Mouse (Mus musculus): ENCODE measurements around the gene Uso1.

Uso1 gene

DNA sequence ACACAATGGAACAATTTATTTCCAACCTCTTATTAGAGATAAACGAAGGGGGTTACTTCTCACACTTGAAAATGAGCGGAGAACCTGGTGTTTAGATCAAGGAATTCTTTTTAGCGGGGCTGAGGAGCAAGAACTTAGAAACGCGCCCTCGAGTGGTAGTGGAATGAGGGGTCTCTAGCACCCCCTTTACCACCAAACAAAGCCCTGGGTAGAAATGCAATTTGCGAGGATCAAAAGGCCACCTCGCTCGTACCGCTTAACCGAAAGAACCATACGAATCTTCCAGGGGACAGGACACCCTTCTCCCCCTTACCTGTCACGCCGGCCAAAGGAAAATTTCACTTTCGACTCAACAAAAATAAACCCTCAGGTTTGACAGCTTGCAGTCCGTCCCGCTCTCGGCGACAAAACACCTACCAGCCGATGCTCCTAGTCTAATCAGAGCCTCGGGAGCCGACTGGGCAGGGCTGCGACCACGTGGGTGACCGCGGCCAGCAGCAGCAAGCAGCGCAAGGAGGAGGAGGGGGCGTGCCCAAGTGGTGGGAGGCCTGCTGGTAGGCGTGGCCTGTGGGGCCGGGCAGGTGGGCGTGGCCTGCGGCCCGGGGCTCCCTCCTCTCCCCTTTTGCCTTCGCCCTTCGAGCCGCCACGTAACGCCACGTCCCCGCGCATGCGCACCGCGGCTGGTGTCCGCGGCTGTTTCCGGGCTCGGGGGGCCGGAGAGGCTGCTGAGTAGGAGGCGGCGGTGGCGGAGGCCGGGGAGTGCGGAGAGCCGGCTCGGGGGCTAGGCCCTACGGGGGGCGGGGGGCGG lies at the start of gene Uso1:
Gene Uso1 (plus strand): TSS at position 700 of the 808 bp plus-strand sequence.
- peak; percentile 100 for DNase-seq

DNA sequence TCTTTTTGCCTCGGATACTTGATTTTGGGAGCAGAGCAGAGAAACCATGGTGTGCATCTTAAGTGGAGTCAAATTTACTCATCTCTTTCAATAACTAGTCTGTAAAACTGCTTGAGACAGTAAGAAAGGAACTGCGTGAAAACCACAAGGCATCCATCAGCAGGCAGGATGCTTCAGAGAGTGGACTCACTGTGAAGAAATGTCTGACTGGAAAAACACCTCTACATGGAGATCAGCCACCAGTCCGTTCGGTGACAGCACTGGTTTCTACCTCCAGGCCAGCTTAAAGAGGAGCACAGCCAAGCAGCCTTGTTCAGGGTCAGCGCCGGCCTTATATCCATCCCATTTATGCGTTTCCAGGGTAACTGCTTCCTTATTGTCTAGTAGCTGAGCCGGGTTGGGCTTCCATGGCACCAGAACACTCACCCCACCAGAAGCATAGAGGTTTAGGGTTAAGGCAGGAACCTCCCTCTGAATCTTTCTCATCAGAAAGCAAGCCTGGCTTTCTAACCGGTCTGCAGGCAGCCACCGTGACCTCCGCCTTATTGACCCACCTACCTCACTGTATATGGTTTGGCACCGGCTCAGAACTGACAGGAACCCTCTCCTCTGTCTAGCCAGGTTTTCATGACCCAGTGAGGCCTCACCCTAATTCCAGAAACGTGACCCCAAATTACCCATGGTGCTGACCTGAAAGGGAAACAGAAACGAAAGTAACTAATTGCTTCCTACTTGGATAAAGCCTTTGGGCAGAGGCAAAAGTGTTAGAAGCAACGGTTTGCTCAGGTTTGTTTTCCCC lies 44.3 kb upstream of the Uso1 start:
- DNase-seq: no peak

DNA sequence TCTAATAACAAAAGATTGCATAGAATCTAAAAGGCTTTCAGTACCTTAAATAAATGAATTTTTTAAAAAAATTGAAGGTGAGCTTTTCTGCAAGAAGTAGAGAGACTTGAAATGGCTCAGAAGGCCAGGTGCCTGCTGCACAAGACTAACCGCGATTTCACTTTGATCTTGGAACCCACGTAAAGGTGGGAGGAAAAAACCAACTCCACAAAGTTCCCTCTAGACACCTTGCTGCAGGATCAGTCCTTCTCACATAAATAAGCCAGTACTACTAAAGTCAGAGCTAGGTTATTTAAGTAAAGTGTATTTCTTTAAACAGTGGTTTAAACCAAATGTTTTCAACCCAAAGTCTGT lies 43.7 kb upstream of the Uso1 start:
- DNase-seq: no peak

DNA sequence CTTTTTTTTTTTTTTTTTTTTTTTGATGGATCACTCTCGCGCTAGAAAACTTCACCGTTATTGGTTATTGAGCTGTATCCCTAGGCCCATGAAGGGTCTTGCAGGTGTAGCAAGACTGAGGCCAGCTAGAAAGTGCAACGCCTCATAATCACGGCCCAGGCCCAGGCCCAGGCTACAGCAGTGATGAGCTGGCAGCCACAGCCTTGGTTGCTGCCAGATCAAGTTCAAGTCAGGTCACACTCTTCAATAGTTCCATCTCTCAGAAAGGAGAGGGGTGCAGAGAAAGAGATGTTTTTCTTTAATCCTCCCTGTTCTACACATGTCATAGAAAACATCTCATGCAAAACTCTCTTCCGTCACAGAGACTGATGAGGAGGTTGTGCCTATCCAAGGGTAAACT lies 41.0 kb upstream of the Uso1 start:
- DNase-seq: no peak

DNA sequence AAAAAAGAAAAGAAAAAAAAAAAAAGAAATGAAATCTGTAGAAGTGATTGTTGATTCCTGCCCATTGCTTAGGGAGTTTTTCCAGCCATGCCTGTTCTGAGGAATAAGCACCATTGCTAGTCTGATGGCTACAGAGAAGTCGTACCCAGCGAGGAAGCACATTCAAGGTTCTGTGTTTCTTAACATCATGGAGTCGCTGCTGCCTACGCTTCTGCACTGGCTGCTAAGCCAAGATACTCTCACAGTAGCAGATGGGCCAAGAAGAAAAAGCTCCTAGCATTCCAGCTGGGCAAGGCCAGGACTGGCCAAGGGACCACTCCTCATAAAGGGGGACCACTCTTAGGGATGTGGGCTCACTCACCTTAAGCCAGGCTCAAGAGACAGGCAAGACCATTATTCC lies 40.0 kb upstream of the Uso1 start:
- DNase-seq: no peak

DNA sequence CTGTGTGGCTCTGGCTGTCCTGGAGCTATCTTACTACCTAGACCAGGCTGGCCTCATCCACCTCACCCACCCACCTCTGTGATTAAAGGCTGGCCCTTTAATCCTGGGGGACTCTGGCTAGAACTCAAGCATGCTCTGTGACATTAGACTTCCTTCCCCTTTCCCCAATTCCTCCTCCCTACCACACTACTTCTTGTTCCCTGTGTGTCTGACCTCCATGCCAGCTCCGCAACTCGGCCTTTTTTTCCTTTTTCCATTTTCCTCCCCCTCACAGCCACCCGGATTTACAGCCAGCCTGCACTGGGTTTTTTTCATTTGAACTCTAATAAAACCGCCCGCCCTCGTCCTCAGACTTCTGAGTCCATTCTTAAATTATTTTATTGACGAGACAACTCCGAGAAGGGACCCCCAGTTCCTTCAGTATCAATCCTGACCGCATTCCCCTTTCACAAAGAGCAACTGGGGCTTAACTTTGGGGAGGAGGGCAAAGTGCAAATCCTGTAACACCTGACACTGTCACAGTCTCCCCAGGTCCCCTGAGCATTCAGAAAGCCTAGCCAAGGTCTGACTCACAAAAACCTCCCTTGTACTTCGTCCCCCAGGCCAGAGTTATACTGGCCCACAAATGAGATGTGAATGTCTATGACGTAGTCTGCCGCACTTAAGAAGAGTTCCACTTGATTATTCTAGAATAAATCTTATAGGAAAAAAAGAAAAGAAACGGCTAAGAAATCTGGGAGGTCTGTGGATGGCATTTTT lies 39.2 kb upstream of the Uso1 start:
- no peak for DNase-seq

DNA sequence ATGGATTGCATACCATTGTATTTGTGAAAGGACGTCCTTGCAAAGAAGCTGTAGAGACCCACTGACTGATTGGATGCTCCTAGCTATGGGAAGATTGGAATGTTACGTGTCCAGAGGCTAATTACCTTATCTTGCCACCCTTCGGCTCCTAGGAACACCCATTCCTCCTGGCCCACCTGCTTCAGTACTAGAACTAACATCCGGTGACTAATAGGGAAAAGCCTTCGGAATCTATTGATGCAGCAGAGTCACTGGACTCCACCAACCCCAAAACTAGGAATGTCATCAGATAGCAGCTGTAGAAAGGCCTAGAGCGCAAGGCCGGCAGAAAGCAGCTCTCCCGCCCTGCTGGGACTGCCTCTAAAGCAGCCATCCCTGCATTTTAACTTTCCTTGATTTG lies 36.1 kb upstream of the Uso1 start:
- no peak for DNase-seq

DNA sequence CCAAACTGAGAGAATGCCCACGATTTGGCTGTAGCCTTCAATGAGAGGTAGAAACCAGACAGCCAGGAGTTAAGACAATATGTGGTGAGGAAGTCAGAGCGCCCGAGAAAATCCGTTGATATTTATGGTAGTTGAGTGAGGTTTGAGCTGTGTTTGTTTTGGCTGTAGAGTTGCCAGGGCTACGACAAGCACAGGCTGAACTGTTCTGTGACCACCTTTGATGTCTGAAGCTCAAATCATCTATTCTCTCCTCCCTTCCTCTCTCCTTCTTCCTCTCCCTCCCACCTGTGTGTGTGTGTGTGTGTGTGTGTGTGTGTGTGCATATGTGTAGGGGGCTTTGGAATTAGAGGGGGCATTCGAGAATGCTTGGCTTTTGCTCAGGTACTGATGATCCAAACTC lies 34.7 kb upstream of the Uso1 start:
- no peak for DNase-seq

DNA sequence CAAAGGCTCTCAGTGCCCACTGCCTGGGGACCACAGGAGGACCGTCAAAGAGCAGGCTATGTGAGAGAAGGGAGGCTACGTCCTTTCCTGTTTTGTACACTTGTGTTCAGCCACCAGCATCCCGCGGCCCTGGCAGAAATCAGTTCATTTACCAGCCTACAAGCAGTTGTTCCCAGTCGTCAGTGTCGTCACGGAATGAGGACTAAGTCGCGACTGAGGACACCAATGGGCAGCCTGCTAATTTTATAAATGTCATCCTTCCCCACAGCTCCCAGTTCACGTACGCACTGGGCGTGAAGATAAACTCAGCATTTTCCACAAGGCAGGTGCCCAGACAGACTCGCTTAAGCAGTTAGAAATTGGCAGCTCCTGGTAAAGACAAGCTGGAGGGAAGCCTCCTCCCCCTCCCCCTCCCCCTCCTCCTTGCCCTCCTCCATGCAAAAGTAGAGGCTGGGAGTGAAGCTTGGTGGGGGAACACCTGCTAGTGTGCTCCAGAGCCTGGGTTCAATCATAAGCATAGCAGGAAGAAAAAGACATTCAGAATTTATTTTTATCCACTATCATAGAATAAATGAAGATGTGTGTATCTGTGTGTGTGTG lies 33.8 kb upstream of the Uso1 start:
- no peak for DNase-seq

DNA sequence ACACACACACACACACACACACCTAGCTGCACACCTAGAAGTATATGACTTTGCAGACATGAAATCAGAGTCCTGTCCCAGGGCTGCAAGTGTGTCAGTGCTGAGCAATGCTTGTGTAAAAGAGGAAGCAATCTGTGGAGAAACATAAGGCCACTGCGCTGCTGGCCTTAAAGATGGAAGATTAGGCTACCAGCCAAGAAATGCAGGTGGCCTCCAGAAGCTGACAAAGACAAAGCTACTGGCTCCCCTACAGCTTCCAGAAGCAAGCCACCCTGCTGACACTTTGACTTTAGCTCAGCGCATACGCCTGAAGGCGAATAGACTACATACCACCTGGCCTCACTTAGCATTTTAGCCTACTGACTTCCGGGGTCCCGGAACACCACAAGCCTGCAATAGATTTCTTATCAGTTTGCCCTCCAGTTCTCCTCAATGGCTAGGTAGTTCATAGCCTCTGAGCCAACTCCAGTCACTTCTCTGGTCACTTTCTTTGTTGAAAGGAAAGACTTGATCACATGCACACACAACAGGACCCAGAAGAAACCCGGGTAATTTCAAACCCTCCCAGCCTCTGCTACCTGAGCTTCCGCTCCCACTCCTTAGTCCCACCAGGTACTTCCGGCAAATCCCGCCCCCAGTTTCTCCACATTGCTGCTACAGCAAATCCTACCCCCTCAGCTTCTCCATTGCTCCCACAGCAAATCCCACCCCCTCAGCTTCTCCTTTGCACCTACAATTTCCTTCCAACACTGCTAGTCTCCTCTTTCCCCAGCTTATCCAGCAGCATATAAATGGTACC lies 31.2 kb upstream of the Uso1 start:
- DNase-seq: no peak

DNA sequence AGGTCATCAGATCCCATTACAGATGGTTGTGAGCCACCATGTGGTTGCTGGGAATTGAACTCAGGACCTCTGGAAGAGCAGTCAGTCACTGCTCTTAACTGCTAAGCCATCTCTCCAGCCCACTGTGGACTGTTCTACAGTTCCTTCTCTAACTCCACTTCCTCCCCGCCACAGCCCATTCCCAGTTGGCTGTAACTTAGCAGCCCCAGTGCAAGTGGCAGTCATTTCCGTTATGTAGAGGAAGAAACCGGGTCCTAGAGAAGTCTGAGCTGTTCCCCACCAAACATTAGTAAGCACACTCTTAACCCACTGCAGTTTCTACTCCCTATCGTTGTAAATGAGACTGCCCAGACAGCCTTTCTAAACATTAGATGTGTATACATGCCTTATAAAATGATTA lies 30.5 kb upstream of the Uso1 start:
- no peak for DNase-seq

DNA sequence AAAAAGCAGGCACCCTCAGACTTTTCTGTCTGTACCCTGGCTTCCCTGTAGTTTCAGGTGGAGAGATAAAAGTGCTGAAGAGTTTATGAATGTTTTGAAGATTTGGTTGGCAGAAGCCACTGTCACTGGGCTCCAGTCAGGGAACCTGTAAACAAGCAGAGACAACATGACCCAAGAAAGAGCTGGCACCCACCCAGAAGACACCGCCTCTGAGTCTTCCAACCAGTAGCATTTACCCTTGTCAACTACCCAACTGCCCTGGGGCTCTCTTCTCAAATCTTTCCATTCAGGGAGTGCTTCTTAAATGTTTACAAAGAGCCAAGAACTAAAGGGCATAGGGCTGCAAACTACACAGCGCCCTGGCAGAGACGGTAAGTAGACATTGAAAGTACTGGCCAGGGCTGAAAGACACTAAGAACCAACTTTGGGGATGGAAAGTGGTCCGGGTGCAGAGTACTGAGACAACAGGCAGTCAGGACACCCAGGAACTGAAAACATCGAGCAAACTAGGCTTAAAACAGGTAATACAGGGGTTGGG lies 26.9 kb upstream of the Uso1 start:
- no peak for DNase-seq

DNA sequence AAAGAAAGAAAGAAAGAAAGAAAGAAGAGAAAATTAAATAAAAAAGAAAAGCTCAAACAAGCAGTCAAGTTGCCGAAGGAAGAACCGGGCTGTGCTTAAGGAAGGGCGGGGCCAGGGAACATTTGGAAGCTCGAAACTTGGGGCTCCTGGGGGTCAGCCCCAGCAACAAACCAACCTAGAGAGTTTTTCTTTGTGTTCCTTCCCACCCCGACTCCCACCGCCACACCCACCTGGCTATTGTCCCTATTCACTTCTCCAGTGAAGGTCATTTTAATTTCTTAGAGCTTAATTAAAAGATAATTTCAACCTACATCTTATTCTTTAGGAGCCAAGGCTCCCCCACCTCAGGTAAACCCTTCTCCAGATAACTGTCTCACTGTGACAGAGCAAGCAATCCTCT lies 25.6 kb upstream of the Uso1 start:
- DNase-seq: no peak

DNA sequence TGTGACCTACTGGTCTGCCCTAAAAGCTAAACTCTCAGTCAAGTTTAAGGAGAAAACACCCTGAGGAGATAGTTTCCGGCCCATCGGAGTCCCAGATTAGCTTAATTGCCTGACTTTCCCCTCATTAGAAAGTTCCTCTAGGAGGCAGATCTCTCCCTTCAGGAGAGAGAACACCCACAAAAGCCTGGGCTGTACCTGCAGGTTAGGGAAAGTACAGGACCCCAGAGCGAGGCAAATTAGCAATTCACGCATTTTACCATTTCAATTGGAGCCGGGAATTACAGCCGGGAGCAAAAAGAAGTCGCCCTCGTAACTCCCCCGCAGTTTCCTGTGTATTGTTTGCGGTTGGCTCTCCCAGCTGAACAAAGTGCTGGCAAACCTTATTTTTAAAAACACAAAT lies 25.2 kb upstream of the Uso1 start:
- no peak for DNase-seq

DNA sequence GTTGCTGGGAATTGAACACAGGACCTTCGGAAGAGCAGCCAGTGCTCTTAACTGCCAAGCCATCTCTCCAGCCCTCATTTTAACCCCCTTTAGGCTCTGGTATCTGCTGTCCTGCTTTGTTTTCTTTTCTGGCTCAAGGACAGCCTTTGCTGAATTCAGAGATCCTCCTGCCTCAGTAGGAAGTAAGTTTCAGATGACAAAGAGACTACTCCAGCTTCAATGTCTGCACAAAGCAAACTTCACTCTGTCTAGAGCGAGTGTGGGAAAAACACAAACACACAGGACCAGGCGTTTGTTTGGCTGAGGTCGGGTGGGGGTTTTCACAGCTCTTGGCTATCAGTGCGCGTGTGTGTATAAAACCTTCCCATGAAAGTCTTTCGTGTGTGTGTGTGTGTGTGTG lies 24.3 kb upstream of the Uso1 start:
- DNase-seq: no peak

DNA sequence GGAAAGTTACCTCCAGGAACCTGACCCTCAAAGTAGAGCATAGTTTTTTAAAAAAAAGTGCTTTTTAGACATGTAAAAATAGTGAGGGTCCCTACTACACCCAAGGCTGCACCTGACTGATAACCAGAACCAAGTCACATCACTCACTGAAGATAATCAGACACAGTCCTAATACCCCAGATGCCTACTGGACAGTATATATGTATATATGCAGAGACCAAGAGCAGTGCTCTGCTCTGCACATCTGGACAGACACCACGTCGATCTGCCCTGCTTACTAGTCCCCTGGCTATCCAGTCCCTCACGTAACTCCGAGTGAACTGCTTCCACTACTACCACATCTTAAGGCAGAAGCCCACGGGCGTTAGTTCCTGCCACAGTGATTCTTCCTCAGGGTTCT lies 23.5 kb upstream of the Uso1 start:
- DNase-seq: no peak

DNA sequence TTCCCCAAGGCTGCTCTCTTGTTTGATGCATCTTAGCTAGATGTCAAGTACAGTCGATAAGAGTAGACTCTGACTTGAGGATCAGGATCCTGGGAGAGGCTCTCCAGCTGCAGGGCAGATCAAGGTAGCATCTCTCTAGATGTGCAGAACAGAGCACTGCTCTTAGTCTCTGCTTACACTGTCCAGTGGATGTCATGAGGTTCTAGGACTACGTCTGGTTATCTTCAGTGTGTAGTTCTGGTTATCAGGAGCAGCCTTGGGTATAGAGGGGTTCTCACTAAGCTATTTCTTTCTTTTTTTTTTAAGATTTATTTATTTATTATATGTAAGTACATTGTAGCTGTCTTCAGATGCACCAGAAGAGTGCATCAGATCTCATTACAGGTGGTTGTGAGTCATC lies 22.8 kb upstream of the Uso1 start:
- DNase-seq: no peak

DNA sequence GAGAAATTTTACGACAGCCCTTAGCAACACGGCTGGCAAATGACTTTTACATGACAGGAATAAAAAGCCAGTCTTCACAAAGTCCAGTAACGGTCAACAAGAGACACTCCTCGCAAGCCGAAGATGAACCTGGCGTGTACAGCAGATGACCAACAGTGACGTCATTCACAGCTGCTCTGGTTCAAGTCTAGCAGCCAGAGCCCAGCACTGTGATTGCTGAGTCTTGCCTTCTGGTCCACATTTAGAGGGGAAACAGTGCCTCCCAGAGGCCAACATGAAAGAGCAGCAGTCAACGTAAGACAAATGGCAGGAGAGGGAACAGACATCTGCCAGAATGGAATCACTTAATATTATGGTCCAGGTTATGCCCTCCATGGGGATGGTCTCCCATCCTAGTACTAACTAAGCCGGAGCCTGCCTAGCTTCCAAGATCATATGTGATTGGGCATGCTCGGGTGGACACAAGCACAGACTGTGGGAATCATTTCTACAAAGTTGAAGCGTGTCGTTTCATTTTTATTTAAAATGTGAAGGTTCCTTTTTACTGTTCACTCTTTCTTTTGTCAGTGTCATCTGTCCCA lies 19.8 kb upstream of the Uso1 start:
- DNase-seq: peak; percentile 60 to 77

DNA sequence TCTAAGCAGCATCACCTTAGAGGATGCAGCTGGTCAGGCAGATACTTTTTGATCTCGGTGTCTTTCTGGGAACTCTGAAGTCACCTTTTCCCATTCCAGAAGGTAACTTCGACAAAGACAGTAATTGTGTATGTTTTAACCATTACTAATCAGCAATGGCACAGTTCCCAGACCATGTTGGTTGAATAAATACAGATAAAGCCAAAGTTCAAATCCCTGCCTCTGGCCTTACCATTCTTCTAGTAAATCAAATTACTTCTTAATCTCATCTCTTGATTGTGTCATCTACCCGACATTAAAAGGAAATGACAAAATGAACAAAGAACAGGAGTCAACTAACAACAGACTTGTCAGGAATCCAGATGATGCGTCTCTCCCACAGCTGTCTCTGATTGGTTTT lies 16.1 kb upstream of the Uso1 start:
- no peak for DNase-seq

DNA sequence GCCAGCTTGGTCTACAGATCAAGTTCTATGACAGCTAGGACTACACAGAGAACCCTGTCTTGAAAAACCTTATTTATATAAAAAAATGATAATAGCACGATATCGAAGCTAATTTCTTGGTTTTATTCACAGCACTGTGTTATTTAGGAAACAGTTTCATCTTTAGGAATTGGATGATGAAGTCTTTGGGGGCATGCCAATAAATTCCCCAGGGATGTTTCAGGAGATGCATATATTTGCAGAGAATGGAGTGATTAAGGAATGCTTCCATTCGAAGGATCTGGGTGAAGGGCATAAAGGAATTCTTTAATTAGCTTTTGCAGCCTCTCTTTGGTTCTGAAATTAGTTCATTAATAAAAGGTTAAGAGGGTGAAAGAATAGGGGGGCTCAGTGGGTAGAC lies 12.3 kb upstream of the Uso1 start:
- DNase-seq: no peak

DNA sequence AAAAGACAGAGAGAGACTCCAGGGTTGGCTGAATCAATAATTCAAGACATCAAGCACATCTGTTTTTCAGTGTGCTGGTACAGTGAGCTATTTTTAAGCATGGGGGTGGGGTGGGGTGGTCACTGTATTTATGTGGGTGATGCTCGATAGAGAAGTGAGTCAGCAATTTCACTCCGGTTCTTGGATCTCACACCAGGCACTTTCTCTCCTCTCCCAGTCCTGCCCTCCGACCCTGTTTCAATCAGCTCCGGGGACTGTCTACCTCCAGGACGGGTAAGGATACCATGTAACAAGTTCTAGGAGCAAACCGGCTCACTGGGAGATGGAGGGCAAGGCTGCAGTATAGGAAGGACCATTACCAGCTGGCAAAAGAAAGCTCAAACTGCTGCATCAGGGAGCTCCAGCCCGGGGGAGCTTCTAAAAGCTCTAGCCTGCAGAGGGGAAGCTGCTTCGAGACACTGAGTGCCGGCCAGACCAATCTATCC lies 10.6 kb upstream of the Uso1 start:
- no peak for DNase-seq

DNA sequence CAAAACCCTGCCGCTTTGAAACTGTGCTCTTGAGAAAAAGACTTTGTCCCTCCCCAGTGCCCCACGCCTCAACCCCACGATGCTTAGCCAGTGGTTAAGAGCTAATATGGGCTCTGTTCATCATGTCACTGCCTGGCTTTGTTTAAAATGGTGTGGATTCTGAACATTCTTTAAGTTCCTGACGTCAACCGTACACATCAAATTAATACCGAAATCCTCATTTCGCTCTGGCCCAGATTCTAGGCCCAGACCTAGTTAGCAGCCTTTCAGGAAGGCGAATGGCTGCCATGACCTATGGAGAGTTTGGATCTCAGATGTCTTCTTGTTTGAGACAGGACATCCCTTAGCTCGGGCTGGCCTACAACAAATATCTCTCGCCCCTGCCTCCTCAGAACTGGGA lies 10.0 kb upstream of the Uso1 start:
- DNase-seq: no peak

All from lung, postnatal 4 days (tissue).